Mouse (Mus musculus): ENCODE results near the gene Brd3os.

GRCm38 (mm10) chr2:27412245-27412800 is 29.8 kb upstream of the Brd3os start:
- no peak for TF ChIP-seq EP300 (IDR thresholded peaks at IDR 0.05; ENCODE audit: low read depth)
- no peak for TF ChIP-seq CTCF (IDR thresholded peaks at IDR 0.05; ENCODE audit: low read depth)
